Mouse (Mus musculus): ENCODE measurements at regions not wholly inside any gene's neighbourhood (a gene's known extent, or its start where the extent isn't known, plus 50 kb on each side); places are given as distances from the start of the nearest gene placed in this dataset.

GRCm38 (mm10) chr5:84618194-84618593 is 201.0 kb upstream of the Epha5 start:
- TF ChIP-seq ZC3H11A (IDR thresholded peaks at IDR 0.05; ENCODE audit: borderline replicate concordance, low read depth, low read length) (no peak), ZNF384 (IDR thresholded peaks at IDR 0.05; ENCODE audit: low read depth, low read length) (no peak)

Measured in ES-E14 (cell line).